Mouse (Mus musculus): ENCODE measurements at regions not wholly inside any gene's neighbourhood (a gene's known extent, or its start where the extent isn't known, plus 50 kb on each side); places are given as distances from the start of the nearest gene placed in this dataset.

GRCm38 (mm10) chr8:11092348-11092747 lies 84.1 kb upstream of the Irs2 start:
- DNase-seq = no peak

- DNase-seq = no peak
These were observed 83.6 kb upstream of the Irs2 start for GRCm38 (mm10) chr8:11091675-11092345.

- DNase-seq = peak; percentile 59
These were observed 80.8 kb upstream of the Irs2 start for GRCm38 (mm10) chr8:11088946-11089665.

- DNase-seq = peak; percentile 89
These were observed 77.0 kb upstream of the Irs2 start for GRCm38 (mm10) chr8:11085244-11085643.

GRCm38 (mm10) chr8:11084051-11084533 lies 75.8 kb upstream of the Irs2 start:
- DNase-seq = peak; percentile 65

- no peak for DNase-seq
These were observed 72.6 kb upstream of the Irs2 start for GRCm38 (mm10) chr8:11080813-11081212.

GRCm38 (mm10) chr8:11079805-11080204 lies 71.5 kb upstream of the Irs2 start:
- no peak for DNase-seq

- no peak for DNase-seq
These were observed 68.9 kb upstream of the Irs2 start for GRCm38 (mm10) chr8:11077138-11077537.

GRCm38 (mm10) chr8:11071162-11071561 lies 62.9 kb upstream of the Irs2 start:
- no peak for DNase-seq

- no peak for DNase-seq
These were observed 59.2 kb upstream of the Irs2 start for GRCm38 (mm10) chr8:11067450-11067849.

GRCm38 (mm10) chr8:11065990-11066389 lies 57.7 kb upstream of the Irs2 start:
- no peak for DNase-seq

- no peak for DNase-seq
These were observed 57.0 kb upstream of the Irs2 start for GRCm38 (mm10) chr8:11065303-11065702.

- DNase-seq = no peak
These were observed 54.8 kb upstream of the Irs2 start for GRCm38 (mm10) chr8:11063058-11063457.

GRCm38 (mm10) chr8:11062348-11062946 lies 54.2 kb upstream of the Irs2 start:
- no peak for DNase-seq

- no peak for DNase-seq
These were observed 53.5 kb upstream of the Irs2 start for GRCm38 (mm10) chr8:11061711-11062110.

- no peak for DNase-seq
These were observed 52.3 kb upstream of the Irs2 start for GRCm38 (mm10) chr8:11060604-11061003.

GRCm38 (mm10) chr8:11058392-11058791 lies 50.1 kb upstream of the Irs2 start:
- no peak for DNase-seq
